Mouse (Mus musculus) mouse trophoblast stem cell (cell line): ENCODE results near the gene Gm10100.
"Not testable (repeated sequence)": the region's sequence is repeated elsewhere in the genome, so short reads cannot be mapped to it uniquely, and the experiment has no call there.

Source experiments
- in situ Hi-C, 2 experiments: fragments of 300-500 bp; cut with MseI, MboI; formaldehyde crosslinking; loops; 2 replicates in 1 of 2; 3 replicates in 1 of 2; pipeline ENCODE4 v1.15.1; 2025

The Gm10100 gene

DNA sequence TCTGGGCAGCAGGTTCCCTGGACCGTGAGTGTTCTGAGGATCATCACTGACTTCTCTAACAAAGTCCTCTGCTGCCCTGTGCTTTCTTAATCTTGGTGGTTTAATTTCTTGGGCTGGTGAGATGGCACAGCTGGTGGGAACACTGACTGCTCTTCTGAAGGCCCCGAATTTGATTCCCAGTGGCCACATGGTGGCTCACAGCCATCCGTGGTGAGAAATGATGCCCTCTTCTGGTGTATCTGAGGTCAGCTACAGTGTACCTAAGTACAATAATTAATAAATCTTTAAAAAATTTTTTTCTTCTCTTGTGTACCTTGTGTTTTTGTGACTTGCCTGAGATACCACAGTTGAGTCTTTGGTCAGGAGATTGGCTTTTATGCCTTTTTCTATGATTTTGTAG lies 26.0 kb downstream of the Gm10100 start:
- in situ Hi-C loops: not testable (repeated sequence)

DNA sequence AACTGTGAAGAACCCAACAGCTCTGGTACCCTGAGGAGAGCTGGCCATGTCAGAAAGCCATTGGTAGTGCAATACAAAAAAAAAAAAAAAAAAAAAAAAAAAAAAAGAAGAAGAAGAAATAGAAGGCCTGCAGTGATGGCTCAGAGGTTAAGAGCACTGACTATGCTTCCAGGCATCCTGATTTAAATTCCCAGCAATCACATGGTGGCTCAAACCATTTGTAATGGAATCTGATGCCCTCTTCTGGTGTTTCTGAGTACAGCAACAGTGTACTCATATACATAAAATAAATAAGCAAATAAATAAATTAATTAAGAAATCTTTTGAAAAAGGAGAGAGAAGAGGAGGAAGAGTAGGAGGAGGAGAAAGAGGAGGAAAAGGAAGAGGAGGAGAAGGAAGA lies 27.2 kb downstream of the Gm10100 start:
- in situ Hi-C loops: no loop called here

- in situ Hi-C loops: not testable (repeated sequence)
Measured at GRCm38 (mm10) chr10:77759582-77759981, 33.3 kb downstream of the Gm10100 start, which contains the start of gene Gm3233. TSS of gene Gm3233 (minus strand) at chr10:77759682.

GRCm38 (mm10) chr10:77769727-77770126 lies 43.4 kb downstream of the Gm10100 start:
- in situ Hi-C loops: no loop called here

DNA sequence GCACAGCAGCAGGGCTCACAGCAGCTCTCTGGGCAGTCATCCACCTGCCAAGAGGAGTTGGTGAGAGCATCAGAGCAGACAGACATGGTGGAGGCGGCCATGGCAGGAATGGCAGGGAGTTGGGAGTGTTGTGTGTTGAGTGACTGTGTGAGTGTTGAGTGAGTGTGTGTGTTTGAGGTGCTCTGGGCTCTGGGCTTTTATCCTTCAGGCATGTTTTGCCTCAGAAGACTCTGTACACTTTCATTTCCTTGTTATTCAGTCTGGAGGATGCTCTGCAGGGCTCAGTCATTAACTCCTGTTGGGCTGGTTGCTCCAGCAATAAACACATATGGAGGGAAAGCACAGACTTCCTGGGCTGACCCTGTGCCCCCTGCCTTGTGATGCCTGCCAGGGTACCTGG lies 44.9 kb downstream of the Gm10100 start, which contains the start of gene Gm3238:
Gm3238 (minus strand) TSS at position 101 of the 400 bp plus-strand sequence.
- in situ Hi-C loops: not testable (repeated sequence)

GRCm38 (mm10) chr10:77772142-77772541 lies 45.9 kb downstream of the Gm10100 start:
- in situ Hi-C loops: not testable (repeated sequence)
